Mouse (Mus musculus) small intestine, adult 2 months (tissue): ENCODE measurements around the gene Nip7.

Experiments used
- CTCF ChIP-seq: fragments of 200-500 bp; IDR thresholded peaks from 2 replicates; pipeline ENCODE4 v1.5.1; 2012; ENCODE audit warnings: low read depth, mild to moderate bottlenecking, control low read depth, inconsistent platforms, low read length, moderate library complexity, mixed read lengths; ENCODE audit not compliant: insufficient replicate concordance, insufficient read length; ENCODE audit errors: extremely low read depth
- POLR2A ChIP-seq: fragments of 200-500 bp; IDR thresholded peaks from 2 replicates; pipeline ENCODE4 v1.6.1; 2012; ENCODE audit warnings: low read depth, mild to moderate bottlenecking, control low read depth, inconsistent platforms, low read length, moderate library complexity

GRCm38 (mm10) chr8:107074128-107074527 lies 17.5 kb downstream of the Nip7 start:
- TF ChIP-seq POLR2A (no peak), CTCF (no peak)
